Mouse (Mus musculus) stomach, embryonic 16.5 days (tissue): ENCODE data around the gene Spon1. TPM values are rescaled to one million over a fixed set of nuclear protein-coding genes. Genes with fewer than 3 reads are reported as not detected.

ENCODE experiments used
- ATAC-seq: fragments of 200-750 bp; cut with Nextera tagmentation; 2 replicates; pipeline ENCODE4 v1.8.0; 2017; ENCODE audit warnings: moderate number of reproducible peaks, moderate TSS enrichment; ENCODE audit not compliant: insufficient read depth, low FRiP score
- H3K27ac ChIP-seq: fragments of 300-500 bp; sonication (generic); 2 replicates; pipeline ENCODE4 v1.5.1; 2014; ENCODE audit warnings: low read length
- H3K27me3 ChIP-seq: fragments of 300-500 bp; sonication (generic); 2 replicates; pipeline ENCODE4 v1.6.1; 2014; ENCODE audit warnings: low read length, control low read depth, mixed read lengths; ENCODE audit not compliant: control insufficient read depth, insufficient read depth
- H3K36me3 ChIP-seq: fragments of 300-500 bp; sonication (generic); 2 replicates; pipeline ENCODE4 v1.6.1; 2014; ENCODE audit warnings: low read length; ENCODE audit not compliant: control insufficient read depth, insufficient read depth
- H3K4me1 ChIP-seq: fragments of 300-500 bp; sonication (generic); 2 replicates; pipeline ENCODE4 v1.6.1; 2014; ENCODE audit warnings: low read length, control low read depth, mixed read lengths; ENCODE audit not compliant: control insufficient read depth, insufficient read depth
- H3K4me2 ChIP-seq: fragments of 300-500 bp; sonication (generic); 2 replicates; pipeline ENCODE4 v1.6.1; 2014; ENCODE audit warnings: low read depth, low read length, mixed read lengths
- H3K4me3 ChIP-seq: fragments of 300-500 bp; sonication (generic); replicated peaks from 2 replicates; pipeline ENCODE4 v1.5.1; 2014; ENCODE audit warnings: mild to moderate bottlenecking, low read length
- H3K9ac ChIP-seq: fragments of 300-500 bp; sonication (generic); 2 replicates; pipeline ENCODE4 v1.6.1; 2014; ENCODE audit warnings: low read length
- H3K9me3 ChIP-seq: fragments of 300-500 bp; sonication (generic); replicated peaks from 2 replicates; pipeline ENCODE4 v1.6.1; 2016; ENCODE audit warnings: low read length, control low read depth; ENCODE audit not compliant: control insufficient read depth
- WGBS: fragments of 180-500 bp; shearing (Covaris S2); extraction: QIAGEN DNeasy Blood & Tissue Kit; methylation state at CpG from one replicate; pipeline ENCODE4 v1.1.7; 2014; 5-methylcytosine and 5-hydroxymethylcytosine counted together
- polyA plus RNA-seq: library from polyadenylated mRNA; unstranded; fragments of >200 nt; fragmentation: Nextera tagmentation; extraction: Ambion mirVana; gene quantifications from 2 replicates; pipeline ENCODE4 v1.2.1, GENCODE M21; 2015

The Spon1 gene
- polyA plus RNA-seq, 1 experiment from 2014 or later: 17.8 TPM

DNA sequence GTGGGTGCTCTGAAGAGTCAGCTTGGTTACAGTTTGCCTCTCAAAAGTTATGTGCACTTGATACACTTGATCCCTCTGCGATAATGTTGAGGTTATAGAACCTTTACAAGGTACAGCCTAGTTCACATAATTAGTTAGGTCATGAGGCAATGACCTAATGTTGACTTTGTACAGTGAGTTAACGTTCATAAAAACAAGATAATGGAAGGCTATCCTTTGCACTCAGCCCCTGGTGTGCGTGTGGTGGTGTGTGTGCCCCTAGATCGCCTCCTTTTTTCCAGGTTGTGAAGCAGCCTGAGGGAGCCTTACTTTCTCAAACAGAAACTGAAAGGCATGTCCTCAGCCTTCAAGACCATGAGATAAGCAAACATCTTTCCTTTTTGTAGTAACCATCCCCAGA is 31.3 kb downstream of the Spon1 start:
- Histone ChIP-seq H3K9me3 (no peaks in the 10 kb centered on the region), H3K27me3 (no peaks in the 10 kb centered on the region), H3K4me3 (no peak overlapping the region), H3K36me3 (no peaks in the 10 kb centered on the region), H3K4me2 (no peak overlapping the region), H3K4me1 (no peaks in the 10 kb centered on the region), H3K27ac (no peak overlapping the region), H3K9ac (no peak overlapping the region)
- 80% methylated on average over 4 of the region's 4 CpGs for WGBS
- ATAC-seq: peak; percentile 30; the same call in 1 of the 2 replicates

GRCm38 (mm10) chr7:113798605-113799255 is 32.9 kb downstream of the Spon1 start:
- ATAC-seq: peak; percentile 75; the same call in 1 of the 2 replicates
- Histone ChIP-seq H3K4me1 (no peaks in the 10 kb centered on the region), H3K27ac (no peak overlapping the region), H3K9ac (no peak overlapping the region), H3K27me3 (no peaks in the 10 kb centered on the region), H3K4me3 (no peak overlapping the region), H3K9me3 (no peaks in the 10 kb centered on the region), H3K36me3 (no peaks in the 10 kb centered on the region), H3K4me2 (no peak overlapping the region)
- WGBS: 79% methylated on average over 6 of the region's 6 CpGs

- no peak for ATAC-seq
- no peaks in the 10 kb centered on the region for H3K9me3 ChIP-seq
Observed at GRCm38 (mm10) chr7:113809781-113810180, 44.0 kb downstream of the Spon1 start.

GRCm38 (mm10) chr7:113811376-113812158 is 45.8 kb downstream of the Spon1 start:
- ATAC-seq: no peak
- H3K4me1 ChIP-seq: no peaks in the 10 kb centered on the region
- no peak overlapping the region for H3K4me2 ChIP-seq
- H3K27me3 ChIP-seq: no peaks in the 10 kb centered on the region
- no peaks in the 10 kb centered on the region for H3K9me3 ChIP-seq
- H3K4me3 ChIP-seq: no peak overlapping the region
- H3K27ac ChIP-seq: no peak overlapping the region
- H3K9ac ChIP-seq: no peak overlapping the region
- WGBS: 73% methylated on average over 10 of the region's 10 CpGs
- H3K36me3 ChIP-seq: no peaks in the 10 kb centered on the region

More at GRCm38 (mm10) chr7:113809781-113810180, 44.0 kb downstream of the Spon1 start:
- 44% methylated on average over 1 of the region's 1 CpGs for WGBS
- Histone ChIP-seq H3K4me1 (no peaks in the 10 kb centered on the region), H3K36me3 (no peaks in the 10 kb centered on the region), H3K9ac (no peak overlapping the region), H3K4me2 (no peak overlapping the region), H3K27me3 (no peaks in the 10 kb centered on the region), H3K27ac (no peak overlapping the region), H3K4me3 (no peak overlapping the region)

GRCm38 (mm10) chr7:113814101-113814779 is 48.4 kb downstream of the Spon1 start:
- Histone ChIP-seq H3K36me3 (no peaks in the 10 kb centered on the region), H3K4me3 (no peak overlapping the region), H3K4me1 (peaks cover 6% of the 10 kb centered on the region; the same call in 1 of the 2 replicates), H3K9me3 (no peaks in the 10 kb centered on the region), H3K27me3 (no peaks in the 10 kb centered on the region), H3K27ac (no peak overlapping the region), H3K9ac (no peak overlapping the region), H3K4me2 (no peak overlapping the region)
- no peak for ATAC-seq
- WGBS: 88% methylated on average over 10 of the region's 10 CpGs

- no peak overlapping the region for H3K27ac ChIP-seq
- H3K27me3 ChIP-seq: no peaks in the 10 kb centered on the region
- ATAC-seq: no peak
- H3K4me2 ChIP-seq: no peak overlapping the region
- no peak overlapping the region for H3K9ac ChIP-seq
- H3K9me3 ChIP-seq: no peaks in the 10 kb centered on the region
- no peak overlapping the region for H3K4me3 ChIP-seq
- H3K4me1 ChIP-seq: peaks cover 6% of the 10 kb centered on the region; the same call in 1 of the 2 replicates
- WGBS: 66% methylated on average over 5 of the region's 5 CpGs
- no peaks in the 10 kb centered on the region for H3K36me3 ChIP-seq
Observed at GRCm38 (mm10) chr7:113815726-113816125, 49.9 kb downstream of the Spon1 start.

DNA sequence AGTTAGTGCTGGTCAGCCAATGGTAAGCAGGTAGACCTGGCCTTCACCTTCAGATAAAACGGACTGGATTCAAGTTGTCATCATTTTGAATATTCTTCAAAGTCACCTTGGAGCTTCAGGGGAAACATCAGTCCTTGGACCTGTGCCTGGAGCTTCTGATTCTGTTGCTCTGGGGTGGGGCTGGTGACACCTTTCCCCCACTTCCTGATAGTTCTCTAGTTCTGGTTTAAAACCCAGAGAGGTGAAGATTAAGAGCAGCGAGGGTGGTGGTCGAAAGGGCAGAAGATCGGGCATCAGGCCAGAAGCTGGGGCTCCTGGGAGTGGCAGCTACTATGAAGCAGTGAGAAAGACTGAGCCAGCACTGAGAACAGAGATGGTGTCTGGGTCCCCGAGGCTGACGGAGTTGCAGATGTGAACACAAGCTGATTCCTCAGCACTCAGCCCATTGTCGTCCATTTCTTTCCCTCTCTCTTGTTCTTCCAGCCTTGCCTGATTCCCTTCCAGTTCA is 51.1 kb downstream of the Spon1 start:
- peaks cover 6% of the 10 kb centered on the region; the same call in 1 of the 2 replicates for H3K4me1 ChIP-seq
- 70% methylated on average over 7 of the region's 7 CpGs for WGBS
- H3K27me3 ChIP-seq: no peaks in the 10 kb centered on the region
- ATAC-seq: no peak
- no peaks in the 10 kb centered on the region for H3K36me3 ChIP-seq
- H3K9ac ChIP-seq: no peak overlapping the region
- no peaks in the 10 kb centered on the region for H3K9me3 ChIP-seq
- H3K4me2 ChIP-seq: no peak overlapping the region
- no peak overlapping the region for H3K4me3 ChIP-seq
- no peak overlapping the region for H3K27ac ChIP-seq

DNA sequence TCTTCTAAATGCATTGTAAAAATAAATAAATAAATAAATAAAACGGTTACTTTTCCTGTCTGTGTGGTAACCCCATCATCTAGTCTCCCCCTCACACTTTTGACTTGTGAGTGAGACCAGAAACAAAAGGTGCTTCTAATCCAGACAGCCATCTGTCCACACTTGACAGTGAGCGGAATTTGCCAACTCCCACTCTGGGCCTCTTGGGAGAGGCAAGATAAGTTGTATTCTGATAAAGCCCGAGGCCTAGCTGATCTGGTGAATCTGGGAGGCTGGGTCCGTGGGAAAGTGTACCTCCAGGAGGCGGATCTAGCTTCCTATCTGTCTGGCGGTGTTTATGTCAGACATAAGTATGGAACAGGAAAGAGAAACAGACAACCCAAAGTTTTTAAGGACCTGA is 52.3 kb downstream of the Spon1 start:
- H3K27me3 ChIP-seq: no peaks in the 10 kb centered on the region
- no peaks in the 10 kb centered on the region for H3K36me3 ChIP-seq
- H3K4me3 ChIP-seq: no peak overlapping the region
- no peak overlapping the region for H3K4me2 ChIP-seq
- no peaks in the 10 kb centered on the region for H3K9me3 ChIP-seq
- 29% methylated on average over 6 of the region's 6 CpGs for WGBS
- ATAC-seq: no peak
- H3K9ac ChIP-seq: no peak overlapping the region
- peaks cover 6% of the 10 kb centered on the region; the same call in 1 of the 2 replicates for H3K4me1 ChIP-seq
- H3K27ac ChIP-seq: no peak overlapping the region
